Mouse (Mus musculus) limb, embryonic 14.5 days (tissue): Measurements from ENCODE around the gene Gm14137. TPM values are rescaled to one million over a fixed set of nuclear protein-coding genes. Genes with fewer than 3 reads are reported as not detected.
A peak's percentile ranks its signal among the peaks of the same experiment; 100 is the strongest.

Experiments
- ATAC-seq: fragments of 200-750 bp; cut with Nextera tagmentation; 2 replicates; pipeline ENCODE4 v1.8.0; 2017; ENCODE audit warnings: low read depth, moderate number of reproducible peaks, moderate TSS enrichment; ENCODE audit not compliant: low FRiP score
- DNase-seq: peaks from one replicate; pipeline ENCODE4 v3.0.0-alpha.2; 2015; ENCODE audit warnings: low spot score
- H3K27ac ChIP-seq: fragments of 300-500 bp; sonication (generic); replicated peaks from 2 replicates; pipeline ENCODE4 v1.5.1; 2014; ENCODE audit warnings: low read depth, mild to moderate bottlenecking, low read length, moderate library complexity, mixed read lengths
- H3K27me3 ChIP-seq: fragments of 300-500 bp; sonication (generic); 2 replicates; pipeline ENCODE4 v1.6.1; 2014; ENCODE audit warnings: low read length, mixed read lengths; ENCODE audit not compliant: control insufficient read depth, insufficient read depth
- H3K36me3 ChIP-seq: fragments of 300-500 bp; sonication (generic); 2 replicates; pipeline ENCODE4 v1.6.1; 2014; ENCODE audit warnings: mild to moderate bottlenecking, low read length, moderate library complexity, mixed read lengths; ENCODE audit not compliant: control insufficient read depth, insufficient read depth
- H3K4me1 ChIP-seq: fragments of 300-500 bp; sonication (generic); 2 replicates; pipeline ENCODE4 v1.6.1; 2014; ENCODE audit warnings: antibody characterized with exemption, low read length, mixed read lengths; ENCODE audit not compliant: control insufficient read depth, insufficient read depth
- H3K4me2 ChIP-seq: fragments of 300-500 bp; sonication (generic); replicated peaks from 2 replicates; pipeline ENCODE4 v1.6.1; 2014; ENCODE audit warnings: low read depth, mild to moderate bottlenecking, low read length, moderate library complexity; ENCODE audit not compliant: severe bottlenecking
- H3K4me3 ChIP-seq: fragments of 300-500 bp; sonication (generic); replicated peaks from 2 replicates; pipeline ENCODE4 v1.5.1; 2014; ENCODE audit warnings: low read length
- H3K9ac ChIP-seq: fragments of 300-500 bp; sonication (generic); 2 replicates; pipeline ENCODE4 v1.6.1; 2014; ENCODE audit warnings: mild to moderate bottlenecking, low read depth, low read length, moderate library complexity; ENCODE audit not compliant: severe bottlenecking
- H3K9me3 ChIP-seq: fragments of 300-500 bp; sonication (generic); 2 replicates; pipeline ENCODE4 v1.6.1; 2016; ENCODE audit warnings: low read length; ENCODE audit not compliant: control insufficient read depth
- POLR2A ChIP-seq: fragments of 200-500 bp; IDR thresholded peaks from 2 replicates; pipeline ENCODE4 v1.8.0; 2012; ENCODE audit warnings: inconsistent platforms, mild to moderate bottlenecking, moderate library complexity, borderline replicate concordance; ENCODE audit not compliant: insufficient read depth, insufficient read length; ENCODE audit errors: extremely low read depth
- WGBS: fragments of 180-500 bp; shearing (Covaris S2); extraction: QIAGEN DNeasy Blood & Tissue Kit; methylation state at CpG from one replicate; pipeline ENCODE4 v1.1.7; 2014; 5-methylcytosine and 5-hydroxymethylcytosine counted together
- polyA plus RNA-seq, 2 experiments: library from polyadenylated mRNA; depleted of rRNA in 1 of 2; stranded (reverse) in 1 of 2; unstranded in 1 of 2; fragments of >200 nt; fragmentation: Nextera tagmentation in 1 of 2; extraction: Ambion mirVana in 1 of 2; gene quantifications; 2 replicates each; pipeline versions ENCODE4 v1.2.1 to v1.2.3; 2012 to 2014

Gene Gm14137
- polyA plus RNA-seq, 2 experiments, result 0.15 to 0.69 TPM

GRCm38 (mm10) chr2:119177384-119177939, 3.2 kb downstream of the Gm14137 start:
- H3K9me3 ChIP-seq, result no peaks in the 10 kb centered on the region
- ATAC-seq (no peak), DNase-seq (no peak)
- H3K9ac ChIP-seq, result no peak overlapping the region
- peaks cover 6% of the 10 kb centered on the region; the same call in 1 of the 2 replicates for H3K4me1 ChIP-seq
- no peak overlapping the region for H3K4me3 ChIP-seq
- TF ChIP-seq POLR2A, result no peak
- H3K27me3 ChIP-seq, result no peaks in the 10 kb centered on the region
- peaks cover 43% of the 10 kb centered on the region for H3K36me3 ChIP-seq
- H3K4me2 ChIP-seq, result no peak overlapping the region
- WGBS, result 87% methylated on average over 5 of the region's 5 CpGs
- no peak overlapping the region for H3K27ac ChIP-seq

DNA sequence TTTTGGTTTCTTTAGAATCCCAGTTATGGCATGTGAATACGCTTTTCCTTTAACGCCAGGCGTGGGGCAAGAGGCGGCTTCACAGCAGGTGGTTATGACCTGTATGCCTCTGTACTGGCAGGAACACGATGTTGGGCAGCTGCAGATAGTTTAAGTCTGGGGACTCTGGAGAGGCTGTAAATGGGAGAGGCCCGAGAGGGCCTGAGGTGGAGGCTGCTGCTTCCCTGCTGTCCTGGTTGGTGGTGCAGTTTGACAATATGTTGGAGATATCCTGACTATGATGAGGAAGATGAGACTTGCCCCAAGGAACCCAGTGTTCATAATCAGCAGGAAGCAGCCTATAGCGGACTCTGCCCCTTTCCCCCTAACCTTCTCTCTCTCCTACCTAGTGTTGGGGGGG, 8.6 kb downstream of the Gm14137 start:
- Histone ChIP-seq H3K36me3 (peaks cover 58% of the 10 kb centered on the region), H3K4me2 (no peak overlapping the region), H3K27me3 (no peaks in the 10 kb centered on the region), H3K4me1 (no peaks in the 10 kb centered on the region), H3K9ac (no peak overlapping the region), H3K9me3 (no peaks in the 10 kb centered on the region), H3K27ac (no peak overlapping the region), H3K4me3 (no peak overlapping the region)
- DNase-seq, result no peak
- WGBS, result 62% methylated on average over 7 of the region's 7 CpGs
- TF ChIP-seq POLR2A, result no peak
- no peak for ATAC-seq

DNA sequence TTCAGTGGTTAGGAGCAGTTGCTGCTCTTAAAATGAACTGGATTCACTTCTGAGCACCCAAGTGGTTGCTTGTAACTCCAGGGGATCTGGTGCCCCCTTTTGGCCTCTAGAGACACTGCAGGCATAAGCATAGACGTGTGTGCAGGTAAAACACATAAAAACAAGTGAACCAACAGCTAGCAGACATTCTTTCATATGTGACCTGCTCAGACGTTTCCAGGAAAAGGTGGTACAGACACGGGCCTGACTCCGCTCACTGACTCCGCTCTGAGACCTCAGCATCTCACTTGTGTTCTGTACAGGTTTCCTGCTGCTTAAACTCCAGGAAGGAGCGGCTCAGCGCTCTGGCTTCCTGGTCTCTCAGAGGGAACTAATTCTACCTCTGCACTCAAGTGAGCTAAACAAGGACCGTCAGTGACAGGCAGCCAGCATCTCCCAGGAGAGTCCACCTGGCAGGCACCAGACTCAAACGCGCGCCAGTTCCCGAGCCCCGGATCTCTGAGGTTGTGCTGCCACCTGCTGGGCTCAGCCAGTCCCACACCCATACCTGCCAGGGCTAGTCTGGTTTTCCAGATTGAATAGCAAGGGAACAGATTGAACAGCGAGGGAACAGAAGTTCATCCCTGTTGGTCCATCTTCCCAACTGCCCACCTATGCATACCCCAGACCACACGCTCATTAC, 14.9 kb downstream of the Gm14137 start:
- peak; percentile 88 for ATAC-seq
- H3K9ac ChIP-seq, result no peak overlapping the region
- H3K4me1 ChIP-seq, result 0 out of 2 replicates have a peak, but pooled peaks cover 3% of the 10 kb centered on the region
- 9% methylated on average over 15 of the region's 15 CpGs for WGBS
- no peaks in the 10 kb centered on the region for H3K9me3 ChIP-seq
- no peaks in the 10 kb centered on the region for H3K27me3 ChIP-seq
- H3K4me3 ChIP-seq, result peak overlapping the region; percentile 36
- H3K4me2 ChIP-seq, result peak overlapping the region; percentile 66
- DNase-seq, result peak; percentile 81
- H3K36me3 ChIP-seq, result peaks cover 22% of the 10 kb centered on the region
- TF ChIP-seq POLR2A, result 0 out of 2 replicates have a peak, but pooled peaks have one; percentile 13
- H3K27ac ChIP-seq, result no peak overlapping the region

DNA sequence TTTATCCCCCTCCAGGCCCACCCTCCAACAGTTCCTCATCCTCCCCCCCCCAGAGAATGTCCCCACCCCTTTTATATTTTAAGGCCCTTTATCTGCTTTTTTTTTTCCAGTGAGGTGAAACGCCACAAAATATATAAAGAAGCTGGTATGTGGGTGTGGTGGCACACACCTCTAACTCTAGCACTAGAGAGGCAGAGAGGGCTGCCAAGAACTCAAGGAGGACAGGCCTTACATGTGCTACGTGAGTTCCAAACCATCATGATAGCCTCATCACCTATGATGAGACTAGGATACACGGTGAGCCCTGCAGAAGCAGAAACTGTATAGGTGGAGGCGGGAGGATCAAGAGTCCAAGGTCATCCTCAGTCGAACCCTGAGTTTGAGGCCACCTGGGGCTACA, 16.7 kb downstream of the Gm14137 start:
- Histone ChIP-seq H3K9ac (no peak overlapping the region), H3K9me3 (no peaks in the 10 kb centered on the region), H3K36me3 (peaks cover 6% of the 10 kb centered on the region), H3K27ac (no peak overlapping the region), H3K4me3 (no peak overlapping the region), H3K4me1 (0 out of 2 replicates have a peak, but pooled peaks cover 3% of the 10 kb centered on the region), H3K27me3 (no peaks in the 10 kb centered on the region), H3K4me2 (no peak overlapping the region)
- no peak for TF ChIP-seq POLR2A
- DNase-seq (no peak), ATAC-seq (no peak)
- WGBS, result 88% methylated on average over 5 of the region's 5 CpGs

DNA sequence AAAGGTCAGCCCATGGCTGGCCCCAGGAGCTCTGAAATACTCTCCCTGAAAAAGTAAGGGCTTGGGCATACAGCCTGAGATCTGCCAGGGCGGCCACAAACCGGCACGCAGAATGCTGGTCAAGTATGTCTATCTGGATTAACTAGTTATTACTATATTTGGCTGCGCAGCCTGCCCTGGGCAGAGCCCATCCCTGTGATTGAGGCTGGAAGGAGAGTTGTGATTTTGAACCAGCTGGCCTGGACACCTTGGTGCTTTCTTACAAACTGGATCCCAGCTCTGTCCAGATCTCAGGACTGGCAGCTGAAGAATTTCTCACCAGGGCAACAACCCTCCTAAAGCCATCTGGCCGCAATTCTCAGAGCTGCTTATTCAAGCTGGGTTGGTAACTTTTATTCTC, 19.8 kb downstream of the Gm14137 start:
- Histone ChIP-seq H3K4me2 (no peak overlapping the region), H3K9ac (no peak overlapping the region), H3K27ac (no peak overlapping the region), H3K9me3 (no peaks in the 10 kb centered on the region), H3K4me1 (peaks cover 19% of the 10 kb centered on the region), H3K27me3 (no peaks in the 10 kb centered on the region), H3K4me3 (no peak overlapping the region), H3K36me3 (no peaks in the 10 kb centered on the region)
- ATAC-seq (no peak), DNase-seq (no peak)
- TF ChIP-seq POLR2A, result no peak
- 71% methylated on average over 5 of the region's 5 CpGs for WGBS
